Comparison of ENCODE assay signal across 9 mouse cellular contexts in the genomic region with DNA sequence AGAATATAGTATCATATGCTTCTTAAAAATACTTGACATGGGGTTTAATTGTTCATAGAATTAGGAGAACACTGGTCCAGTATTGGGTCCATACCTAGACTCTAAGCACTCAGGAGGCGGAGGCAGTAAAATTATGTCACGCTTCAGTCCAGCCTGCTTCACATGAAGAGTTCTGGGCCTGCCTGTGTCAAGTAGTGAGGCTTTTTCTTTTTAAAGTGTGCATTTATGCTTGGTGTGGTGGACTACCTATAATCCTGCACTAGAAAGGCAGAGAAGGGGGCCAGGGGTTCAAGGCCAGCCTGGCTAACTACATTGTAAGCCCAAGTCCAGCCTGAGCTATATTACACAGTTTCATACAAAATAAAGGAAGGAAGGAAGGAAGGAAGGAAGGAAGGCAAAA. TPM values are rescaled to one million over a fixed set of nuclear protein-coding genes. Genes with fewer than 3 reads are reported as not detected.
DNase-seq lines count a peak whose midpoint lies in the region; ATAC-seq lines count a peak whose summit lies in the region.
"Had no signal": no experiment of that assay in that cellular context is flagged by ENCODE, and none has a peak within 500 bp of the region (broad histone marks: within the 10 kb centered on the region; RNA-seq: fewer than 3 reads in every experiment).

No protein-coding gene starts in this region.

- no peaks in the 10 kb centered on the region for H3K36me3 ChIP-seq in kidney, embryonic 14.5 days (ENCODE audit: control insufficient read depth, insufficient read depth, low read length)
- H3K36me3 ChIP-seq in embryonic facial prominence, embryonic 14.5 days (ENCODE audit: control insufficient read depth, insufficient read depth, low read length) = no peaks in the 10 kb centered on the region
- H3K36me3 ChIP-seq in limb, embryonic 15.5 days = no peaks in the 10 kb centered on the region

- H3K27me3 ChIP-seq in kidney, embryonic 14.5 days (ENCODE audit: control insufficient read depth, insufficient read depth, low read length) = no peaks in the 10 kb centered on the region
- no peaks in the 10 kb centered on the region for H3K27me3 ChIP-seq in embryonic facial prominence, embryonic 14.5 days (replicated peaks; ENCODE audit: control insufficient read depth, insufficient read depth, low read length)
- no peaks in the 10 kb centered on the region for H3K27me3 ChIP-seq in limb, embryonic 15.5 days

- peak overlapping the region; percentile 71; the same call in 1 of the 2 replicates for H3K27ac ChIP-seq in kidney, embryonic 14.5 days (ENCODE audit: low read depth, low read length)
- peak overlapping the region; percentile 86 for H3K27ac ChIP-seq in embryonic facial prominence, embryonic 14.5 days (replicated peaks; ENCODE audit: low read depth, low read length)
- peak overlapping the region; percentile 91 for H3K27ac ChIP-seq in limb, embryonic 15.5 days

- no peak for DNase-seq in kidney, postnatal 36 days
- peak; percentile 65 for DNase-seq in adipocyte (ENCODE audit: low spot score)
- DNase-seq in embryonic facial prominence, embryonic 14.5 days (ENCODE audit: low spot score) = peak; percentile 35
- no peak for DNase-seq in left cerebral cortex, postnatal 14 days (ENCODE audit: low spot score in 2 of 2)
- DNase-seq in left cerebral cortex, postnatal 36 days (ENCODE audit: low spot score in 2 of 2) = no peak
- no peak for DNase-seq in adrenal gland, postnatal 4 days (ENCODE audit: low spot score in 2 of 2)

- intact Hi-C loops in left cerebral cortex, postnatal 14 days (cut with DNase I) = loop anchor here (5.0 kb wide), 1 partner anchor 85 kb away; no protein-coding TSS in a partner anchor
- intact Hi-C loops in left cerebral cortex, postnatal 36 days (cut with DNase I) = loop anchor here (2.0 kb wide), 1 partner anchor 83 kb away; no protein-coding TSS in a partner anchor

- peak overlapping the region; percentile 59 for H3K4me2 ChIP-seq in kidney, embryonic 14.5 days (replicated peaks; ENCODE audit: low read depth, low read length)
- H3K4me2 ChIP-seq in embryonic facial prominence, embryonic 14.5 days (ENCODE audit: low read depth, low read length) = peak overlapping the region; percentile 67
- peak overlapping the region; percentile 71 for H3K4me2 ChIP-seq in limb, embryonic 15.5 days

- ATAC-seq in kidney, embryonic 14.5 days (ENCODE audit: low FRiP score, low TSS enrichment) = no peak
- no peak for ATAC-seq in embryonic facial prominence, embryonic 14.5 days (ENCODE audit: low read depth)
- no peak for ATAC-seq in limb, embryonic 15.5 days (ENCODE audit: insufficient number of reproducible peaks, low FRiP score, low TSS enrichment, low read depth)

- H3K4me3 ChIP-seq in kidney, embryonic 14.5 days (ENCODE audit: low read length) = peak overlapping the region; percentile 62
- peak overlapping the region; percentile 57 for H3K4me3 ChIP-seq in embryonic facial prominence, embryonic 14.5 days (ENCODE audit: low read depth, low read length)
- H3K4me3 ChIP-seq in limb, embryonic 15.5 days = peak overlapping the region; percentile 52

- peak overlapping the region; percentile 80 for H3K9ac ChIP-seq in kidney, embryonic 14.5 days (ENCODE audit: low read depth, low read length)
- peak overlapping the region; percentile 76 for H3K9ac ChIP-seq in embryonic facial prominence, embryonic 14.5 days (ENCODE audit: low read depth, low read length)
- H3K9ac ChIP-seq in limb, embryonic 15.5 days = peak overlapping the region; percentile 31; the same call in 1 of the 2 replicates

- WGBS in kidney, embryonic 14.5 days = 30% methylated on average over 2 of the region's 2 CpGs
- WGBS in embryonic facial prominence, embryonic 14.5 days = 45% methylated on average over 2 of the region's 2 CpGs
- 52% methylated on average over 2 of the region's 2 CpGs for WGBS in limb, embryonic 15.5 days

- H3K4me1 ChIP-seq in kidney, embryonic 14.5 days (ENCODE audit: control insufficient read depth, insufficient read depth, low read length) = 0 out of 2 replicates have a peak, but pooled peaks cover 3% of the 10 kb centered on the region
- H3K4me1 ChIP-seq in embryonic facial prominence, embryonic 14.5 days (ENCODE audit: control insufficient read depth, insufficient read depth, low read length) = peaks cover 6% of the 10 kb centered on the region; the same call in 1 of the 2 replicates
- H3K4me1 ChIP-seq in limb, embryonic 15.5 days = peaks cover 5% of the 10 kb centered on the region; the same call in 1 of the 2 replicates

- no peaks in the 10 kb centered on the region for H3K9me3 ChIP-seq in kidney, embryonic 14.5 days (ENCODE audit: control insufficient read depth, low read length)
- no peaks in the 10 kb centered on the region for H3K9me3 ChIP-seq in embryonic facial prominence, embryonic 14.5 days (ENCODE audit: control insufficient read depth, low read length)
- no peaks in the 10 kb centered on the region for H3K9me3 ChIP-seq in limb, embryonic 15.5 days
- H3K9me3 ChIP-seq: megakaryocyte, embryonic 14.5 days had no signal

RNA-seq across cellular contexts. Expression of a gene that starts 1.8 kb away (rescaled TPM):
- polyA plus RNA-seq in kidney, embryonic 14.5 days (2014; fragmentation: Nextera tagmentation; extraction: Ambion mirVana) = 59.7 and 67.9 TPM in 2 replicates
- polyA plus RNA-seq in embryonic facial prominence, embryonic 14.5 days (2014; fragmentation: Nextera tagmentation; extraction: Ambion mirVana) = 25.0 and 29.2 TPM in 2 replicates
- polyA plus RNA-seq in limb, embryonic 15.5 days (2015; fragmentation: Nextera tagmentation; extraction: Ambion mirVana) = 42.0 and 43.1 TPM in 2 replicates
- 1 to 10 TPM; 2.2 to 3.1 TPM for total RNA-seq in left cerebral cortex, postnatal 14 days (2021)
- 1 to 10 TPM; 3.0 to 4.1 TPM for total RNA-seq in left cerebral cortex, postnatal 36 days (2021)
- 10 to 100 TPM; 25.1 to 29.0 TPM for total RNA-seq in adrenal gland, postnatal 4 days (2021)

RNA-seq across cellular contexts. Expression of a gene that starts 38.2 kb away (rescaled TPM):
- polyA plus RNA-seq in kidney, embryonic 14.5 days (2014; fragmentation: Nextera tagmentation; extraction: Ambion mirVana) = 57.9 and 63.6 TPM in 2 replicates
- polyA plus RNA-seq in embryonic facial prominence, embryonic 14.5 days (2014; fragmentation: Nextera tagmentation; extraction: Ambion mirVana) = 44.2 and 50.0 TPM in 2 replicates
- polyA plus RNA-seq in limb, embryonic 15.5 days (2015; fragmentation: Nextera tagmentation; extraction: Ambion mirVana) = 49.3 and 51.5 TPM in 2 replicates
- 10 to 100 TPM; 20.6 to 22.1 TPM for total RNA-seq in left cerebral cortex, postnatal 14 days (2021)
- total RNA-seq in left cerebral cortex, postnatal 36 days (2021) = 10 to 100 TPM; 22.5 to 27.5 TPM
- 10 to 100 TPM; 26.4 to 29.9 TPM for total RNA-seq in adrenal gland, postnatal 4 days (2021)

Comparison
In these comparisons a context has a peak if more than half of its experiments do, and no peak if none do; other contexts are left out.
1. DNase-seq: peak in adipocyte (single experiment) and embryonic facial prominence, embryonic 14.5 days (single experiment); none in kidney, postnatal 36 days (0 of 2), left cerebral cortex, postnatal 14 days (0 of 2), left cerebral cortex, postnatal 36 days (0 of 2) and adrenal gland, postnatal 4 days (0 of 2).
2. RNA of a gene that starts 1.8 kb away (total RNA-seq): 25.1 to 29.0 TPM in adrenal gland, postnatal 4 days; 3.0 to 4.1 TPM in left cerebral cortex, postnatal 36 days and 2.2 to 3.1 TPM in left cerebral cortex, postnatal 14 days; every median in the first group is over 4 times any median in the second.
3. Peak in every context shown above with its lines, with median percentiles within 50 percentile points of each other: H3K27ac ChIP-seq, H3K4me2 ChIP-seq, H3K4me3 ChIP-seq and H3K9ac ChIP-seq.